In genomic region chr19:60811098-60812035, GRCm38 (mm10) we compare ENCODE assay signal across 8 mouse cellular contexts. TPM values are rescaled to one million over a fixed set of nuclear protein-coding genes. Genes with fewer than 3 reads are reported as not detected.
DNase-seq lines count a peak whose midpoint lies in the region; ATAC-seq and TF ChIP-seq lines count a peak whose summit lies in the region.

TSS of gene Fam45a (plus strand) at chr19:60811585.

- peak; percentile 100 for ATAC-seq in G1E (ENCODE audit: extremely low read depth, insufficient number of reproducible peaks, low FRiP score, poor library complexity, severe bottlenecking)
- peak; percentile 100 for ATAC-seq in forebrain, embryonic 16.5 days
- ATAC-seq in lung, embryonic 14.5 days (ENCODE audit: insufficient read depth), result peak; percentile 100

- H3K27me3 ChIP-seq in G1E (ENCODE audit: insufficient read depth, low read length), result no peaks in the 10 kb centered on the region
- no peaks in the 10 kb centered on the region for H3K27me3 ChIP-seq in forebrain, embryonic 16.5 days (replicated peaks; ENCODE audit: control insufficient read depth, insufficient read depth, low read length)
- no peaks in the 10 kb centered on the region for H3K27me3 ChIP-seq in lung, embryonic 14.5 days (ENCODE audit: insufficient read depth, low read length)
- no peaks in the 10 kb centered on the region for H3K27me3 ChIP-seq in thymus, adult 2 months (ENCODE audit: control insufficient read depth, insufficient read depth, low read length)

- H3K4me2 ChIP-seq in forebrain, embryonic 16.5 days (ENCODE audit: low read length), result peak within 1 kb of the TSS; percentile 67
- H3K4me2 ChIP-seq in lung, embryonic 14.5 days, result peak within 1 kb of the TSS; percentile 74

- intact Hi-C loops in heart, postnatal 36 days (cut with DNase I), result loop anchor here (1.0 to 2.0 kb wide), 2 partner anchors 17 to 21 kb away; partner anchors contain the start of gene Eif3a

- DNase-seq in G1E (ENCODE audit: low spot score), result peak; percentile 84
- DNase-seq in cerebellum, adult 18-20 months, result peak; percentile 89 to 94
- peak; percentile 91 for DNase-seq in heart, postnatal 36 days
- peak; percentile 91 to 92 for DNase-seq in layer of hippocampus, adult 2 months (ENCODE audit: low spot score in 2 of 2)
- peak; percentile 93 for DNase-seq in lung, embryonic 14.5 days
- peak; percentile 95 for DNase-seq in thymus, adult 2 months

- peaks cover 17% of the 10 kb centered on the region for H3K36me3 ChIP-seq in G1E (replicated peaks)
- peaks cover 4% of the 10 kb centered on the region for H3K36me3 ChIP-seq in forebrain, embryonic 16.5 days (ENCODE audit: control insufficient read depth, insufficient read depth)
- peaks cover 18% of the 10 kb centered on the region for H3K36me3 ChIP-seq in lung, embryonic 14.5 days (ENCODE audit: insufficient read depth)
- peaks cover 13% of the 10 kb centered on the region for H3K36me3 ChIP-seq in thymus, adult 2 months (ENCODE audit: control insufficient read depth, insufficient read depth, low read length)

- H3K27ac ChIP-seq in forebrain, embryonic 16.5 days (ENCODE audit: low read length), result peak within 1 kb of the TSS; percentile 39; the same call in 1 of the 2 replicates
- H3K27ac ChIP-seq in layer of hippocampus, adult 2 months, result peak within 1 kb of the TSS; percentile 94
- H3K27ac ChIP-seq in lung, embryonic 14.5 days (ENCODE audit: low read depth), result peak within 1 kb of the TSS; percentile 58; the same call in 1 of the 2 replicates
- H3K27ac ChIP-seq in olfactory bulb, adult 2 months (ENCODE audit: insufficient read depth, low read depth, low read length), result no peak within 1 kb of the TSS; the same call in 1 of the 2 replicates
- H3K27ac ChIP-seq in thymus, adult 2 months (ENCODE audit: control insufficient read depth, insufficient read depth, low read length), result no peak within 1 kb of the TSS

- peak within 1 kb of the TSS; percentile 80 for H3K4me3 ChIP-seq in G1E (ENCODE audit: low read depth, low read length)
- peak within 1 kb of the TSS; percentile 74 for H3K4me3 ChIP-seq in forebrain, embryonic 16.5 days (replicated peaks; ENCODE audit: low read length)
- peak within 1 kb of the TSS; percentile 89 for H3K4me3 ChIP-seq in layer of hippocampus, adult 2 months
- peak within 1 kb of the TSS; percentile 66 for H3K4me3 ChIP-seq in lung, embryonic 14.5 days (ENCODE audit: low read depth, low read length)
- peak within 1 kb of the TSS; percentile 92 for H3K4me3 ChIP-seq in olfactory bulb, adult 2 months (ENCODE audit: insufficient read depth, low read depth, low read length)
- H3K4me3 ChIP-seq in thymus, adult 2 months (ENCODE audit: control insufficient read depth, insufficient read depth, low read length), result peak within 1 kb of the TSS; percentile 52

- H3K4me1 ChIP-seq in G1E (ENCODE audit: insufficient read depth, low read depth, low read length), result peaks cover 18% of the 10 kb centered on the region
- H3K4me1 ChIP-seq in forebrain, embryonic 16.5 days (replicated peaks; ENCODE audit: control insufficient read depth, insufficient read depth, low read length), result peaks cover 7% of the 10 kb centered on the region
- no peaks in the 10 kb centered on the region; the same call in 1 of the 2 replicates for H3K4me1 ChIP-seq in lung, embryonic 14.5 days (ENCODE audit: insufficient read depth)
- H3K4me1 ChIP-seq in olfactory bulb, adult 2 months (ENCODE audit: control insufficient read depth, insufficient read depth, low read length), result peaks cover 2% of the 10 kb centered on the region; the same call in 1 of the 2 replicates
- H3K4me1 ChIP-seq in thymus, adult 2 months (replicated peaks; ENCODE audit: control insufficient read depth, insufficient read depth, low read length), result peaks cover 5% of the 10 kb centered on the region; the same call in 1 of the 2 replicates

- H3K9me3 ChIP-seq in G1E (replicated peaks), result no peaks in the 10 kb centered on the region
- H3K9me3 ChIP-seq in forebrain, embryonic 16.5 days (ENCODE audit: control insufficient read depth, low read length), result no peaks in the 10 kb centered on the region
- H3K9me3 ChIP-seq in lung, embryonic 14.5 days (ENCODE audit: low read depth, low read length), result no peaks in the 10 kb centered on the region

- peak; percentile 71 for TF ChIP-seq POLR2A in olfactory bulb, adult 2 months (IDR thresholded peaks at IDR 0.05; ENCODE audit: insufficient read depth, low read depth, low read length)
- peak; percentile 69 for TF ChIP-seq POLR2A in thymus, adult 2 months (IDR thresholded peaks at IDR 0.05; ENCODE audit: control insufficient read depth, extremely low read depth, insufficient read depth, low read length, poor library complexity)

- TF ChIP-seq CTCF in G1E (IDR thresholded peaks at IDR 0.05; ENCODE audit: low read depth, low read length), result no peak
- TF ChIP-seq CTCF in layer of hippocampus, adult 2 months (conservative IDR thresholded peaks at IDR 0.05), result peak; percentile 88
- TF ChIP-seq CTCF in lung, embryonic 14.5 days (IDR thresholded peaks at IDR 0.05; ENCODE audit: low read depth), result peak; percentile 91
- peak; percentile 61 for TF ChIP-seq CTCF in olfactory bulb, adult 2 months (IDR thresholded peaks at IDR 0.05; ENCODE audit: insufficient read depth, low read depth, low read length)
- TF ChIP-seq CTCF in thymus, adult 2 months (IDR thresholded peaks at IDR 0.05; ENCODE audit: borderline replicate concordance, control insufficient read depth, extremely low read depth, insufficient read depth, low read length, poor library complexity), result peak; percentile 63

- H3K9ac ChIP-seq in forebrain, embryonic 16.5 days (replicated peaks; ENCODE audit: low read depth, low read length), result peak within 1 kb of the TSS; percentile 83
- H3K9ac ChIP-seq in lung, embryonic 14.5 days, result peak within 1 kb of the TSS; percentile 71

- 1% methylated on average over 43 of the region's 45 CpGs for WGBS in forebrain, embryonic 16.5 days
- 2% methylated on average over 45 of the region's 45 CpGs for WGBS in lung, embryonic 14.5 days
- 1% methylated on average over 45 of the region's 45 CpGs for whole genome bisulfite sequencing in olfactory bulb, adult 2 months
- WGBS in thymus, adult 2 months, result 6% methylated on average over 42 of the region's 45 CpGs

RNA-seq across cellular contexts. Expression of gene Fam45a, which starts in this region (rescaled TPM):
- total RNA-seq in G1E (2014; fragmentation: Nextera tagmentation), result 74.6 and 90.0 TPM in 2 replicates
- total RNA-seq in G1E (2017), result 26.6 and 29.7 TPM in 2 replicates
- polyA plus RNA-seq in G1E (2012), result 3.3 and 5.3 TPM in 2 replicates
- polyA plus RNA-seq in forebrain, embryonic 16.5 days (2015; fragmentation: Nextera tagmentation; extraction: Ambion mirVana), result 42.9 and 43.6 TPM in 2 replicates
- 10 to 100 TPM; 12.5 to 15.6 TPM for total RNA-seq in heart, postnatal 36 days (2021)
- 10 to 100 TPM; 42.7 to 47.7 TPM for total RNA-seq in layer of hippocampus, adult 2 months (2021)
- 31.0 and 31.3 TPM in 2 replicates for polyA plus RNA-seq in lung, embryonic 14.5 days (2014; fragmentation: Nextera tagmentation; extraction: Ambion mirVana)
- polyA plus RNA-seq in olfactory bulb, adult 2 months (2012; ENCODE audit: insufficient read depth, insufficient read length, low replicate concordance, missing spikeins), result not detected in 2 replicates
- 7.7 and 11.5 TPM in 2 replicates for polyA plus RNA-seq in thymus, adult 2 months (2012; rRNA removed)

Comparison
In these comparisons a context has a peak if more than half of its experiments do, and no peak if none do; other contexts are left out.
1. H3K27ac ChIP-seq: peak in forebrain, embryonic 16.5 days (single experiment), layer of hippocampus, adult 2 months (single experiment) and lung, embryonic 14.5 days (single experiment); none in olfactory bulb, adult 2 months (single experiment) and thymus, adult 2 months (single experiment).
2. Peak in every context shown above with its lines, with median percentiles within 50 percentile points of each other: ATAC-seq, DNase-seq and H3K4me3 ChIP-seq.